Mouse (Mus musculus): ENCODE measurements around the gene Cep128. TPM values are rescaled to one million over a fixed set of nuclear protein-coding genes. Genes with fewer than 3 reads are reported as not detected.

The Cep128 gene
- total and polyA plus RNA-seq, 3 experiments = 12.7 to 40.1 (median 23.3) TPM

- TF ChIP-seq NELFE (IDR thresholded peaks at IDR 0.05; ENCODE audit: low read depth, low read length) (no peak), HCFC1 (IDR thresholded peaks at IDR 0.05; ENCODE audit: low read depth, low read length) (no peak), UBTF (IDR thresholded peaks at IDR 0.05; ENCODE audit: borderline replicate concordance, insufficient read depth, low read depth, low read length) (no peak)
- Histone ChIP-seq H3K9me3 (replicated peaks; ENCODE audit: insufficient read depth, low read length) (no peaks in the 10 kb centered on the region), H3K79me2 (ENCODE audit: control insufficient read depth, insufficient read depth, low read length, poor library complexity) (no peaks in the 10 kb centered on the region), H3K4me1 (ENCODE audit: control insufficient read depth in 1 of 2, insufficient read depth in 2 of 2, low read length in 2 of 2) (no peaks in the 10 kb centered on the region), H3K9ac (ENCODE audit: control insufficient read depth, low read depth, low read length, poor library complexity, severe bottlenecking) (no peak overlapping the region), H3K27ac (ENCODE audit: control insufficient read depth, low read depth, low read length) (no peak overlapping the region), H3K4me3 (ENCODE audit: control insufficient read depth in 1 of 2, insufficient read depth in 1 of 2, low read depth in 2 of 2, low read length in 2 of 2) (no peak overlapping the region), H3K36me3 (ENCODE audit: control insufficient read depth in 1 of 2, insufficient read depth in 2 of 2, low read length in 2 of 2) (no peaks in the 10 kb centered on the region), H3K27me3 (ENCODE audit: control insufficient read depth in 1 of 2, insufficient read depth in 2 of 2, low read length in 2 of 2) (no peaks in the 10 kb centered on the region)
- DNase-seq (ENCODE audit: low read depth, low spot score) = no peak
Measured at GRCm38 (mm10) chr12:91029116-91029515, 355.1 kb downstream of the Cep128 start.

DNA sequence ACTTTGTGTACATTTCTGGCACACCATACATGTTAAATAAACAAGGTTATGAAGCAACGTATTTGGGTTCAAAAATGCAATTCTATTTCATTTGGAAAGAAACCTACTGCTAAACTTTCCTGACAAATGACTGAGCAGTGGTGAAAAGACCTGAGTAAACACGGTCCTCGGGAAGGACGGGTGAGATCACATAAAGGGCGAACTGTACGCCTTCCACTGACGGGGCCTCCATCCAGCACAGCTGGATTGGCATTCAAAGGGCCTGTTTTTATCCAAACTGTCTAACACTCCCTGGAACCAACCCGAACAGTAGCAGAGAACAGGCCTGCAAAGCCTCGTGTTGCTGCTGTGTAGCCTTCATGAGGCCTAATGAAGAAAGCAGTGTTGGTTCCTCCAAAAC is 356.5 kb downstream of the Cep128 start:
- H3K9me3 ChIP-seq (replicated peaks; ENCODE audit: insufficient read depth, low read length) = no peaks in the 10 kb centered on the region
- no peak overlapping the region for H3K27ac ChIP-seq (ENCODE audit: control insufficient read depth, low read depth, low read length)
- TF ChIP-seq MYB (IDR thresholded peaks at IDR 0.05; ENCODE audit: low read depth, low read length) (no peak), POLR2A (IDR thresholded peaks at IDR 0.05; ENCODE audit: control insufficient read depth in 1 of 2, insufficient read depth in 1 of 2, low read depth in 1 of 2, low read length in 2 of 2, poor library complexity in 1 of 2) (no peak), USF2 (IDR thresholded peaks at IDR 0.05; ENCODE audit: borderline replicate concordance in 1 of 2, insufficient read depth in 1 of 2, low read depth in 1 of 2, low read length in 2 of 2) (no peak), RCOR1 (IDR thresholded peaks at IDR 0.05; ENCODE audit: low read depth, low read length) (no peak), E2F4 (IDR thresholded peaks at IDR 0.05; ENCODE audit: borderline replicate concordance, low read depth, low read length) (no peak), GATA1 (IDR thresholded peaks at IDR 0.05; ENCODE audit: low read depth, low read length) (no peak), BHLHE40 (IDR thresholded peaks at IDR 0.05; ENCODE audit: borderline replicate concordance, low read depth, low read length) (no peak), MAX (IDR thresholded peaks at IDR 0.05; ENCODE audit: low read length) (no peak), NELFE (IDR thresholded peaks at IDR 0.05; ENCODE audit: low read depth, low read length) (no peak), TBP (IDR thresholded peaks at IDR 0.05; ENCODE audit: low read depth, low read length) (no peak), USF1 (IDR thresholded peaks at IDR 0.05; ENCODE audit: low read depth, low read length) (no peak), TAL1 (IDR thresholded peaks at IDR 0.05; ENCODE audit: low read length) (no peak), SMC3 (IDR thresholded peaks at IDR 0.05; ENCODE audit: low read depth, low read length) (no peak), ZMIZ1 (IDR thresholded peaks at IDR 0.05; ENCODE audit: low read depth, low read length) (no peak), ZNF384 (IDR thresholded peaks at IDR 0.05; ENCODE audit: low read depth, low read length) (no peak), ELF1 (IDR thresholded peaks at IDR 0.05; ENCODE audit: low read depth, low read length) (no peak), ZKSCAN1 (IDR thresholded peaks at IDR 0.05; ENCODE audit: low read depth, low read length) (no peak), CTCF (IDR thresholded peaks at IDR 0.05 in 2 of 3, conservative IDR thresholded peaks at IDR 0.05 in 1 of 3; ENCODE audit: control insufficient read depth in 1 of 3, insufficient read depth in 1 of 3, low read depth in 2 of 3, low read length in 3 of 3, poor library complexity in 1 of 3, severe bottlenecking in 1 of 3) (no peak), JUND (IDR thresholded peaks at IDR 0.05; ENCODE audit: low read depth, low read length) (no peak), KAT2A (conservative IDR thresholded peaks at IDR 0.05; ENCODE audit: low read depth, low read length) (no peak)
- H3K4me1 ChIP-seq (ENCODE audit: control insufficient read depth in 1 of 2, insufficient read depth in 2 of 2, low read length in 2 of 2) = no peaks in the 10 kb centered on the region
- no peak for DNase-seq (ENCODE audit: low read depth, low spot score)
- no peak overlapping the region for H3K4me3 ChIP-seq (ENCODE audit: control insufficient read depth in 1 of 2, insufficient read depth in 1 of 2, low read depth in 2 of 2, low read length in 2 of 2)
- H3K27me3 ChIP-seq (ENCODE audit: control insufficient read depth in 1 of 2, insufficient read depth in 2 of 2, low read length in 2 of 2) = no peaks in the 10 kb centered on the region
- H3K79me2 ChIP-seq (ENCODE audit: control insufficient read depth, insufficient read depth, low read length, poor library complexity) = no peaks in the 10 kb centered on the region
- H3K9ac ChIP-seq (ENCODE audit: control insufficient read depth, low read depth, low read length, poor library complexity, severe bottlenecking) = no peak overlapping the region
- H3K36me3 ChIP-seq (ENCODE audit: control insufficient read depth in 1 of 2, insufficient read depth in 2 of 2, low read length in 2 of 2) = no peaks in the 10 kb centered on the region
